Mouse (Mus musculus) retina, postnatal 1 day (tissue): ENCODE results near the gene Zpbp2.
A peak's percentile ranks its signal among the peaks of the same experiment; 100 is the strongest.
"Not testable (repeated sequence)": the region's sequence is repeated elsewhere in the genome, so short reads cannot be mapped to it uniquely, and the experiment has no call there.

Experiments
- DNase-seq: peaks from one replicate; pipeline ENCODE4 v3.0.0-alpha.2; 2012

The Zpbp2 gene

GRCm38 (mm10) chr11:98595021-98595420 is 44.1 kb downstream of the Zpbp2 start:
- no peak for DNase-seq

DNA sequence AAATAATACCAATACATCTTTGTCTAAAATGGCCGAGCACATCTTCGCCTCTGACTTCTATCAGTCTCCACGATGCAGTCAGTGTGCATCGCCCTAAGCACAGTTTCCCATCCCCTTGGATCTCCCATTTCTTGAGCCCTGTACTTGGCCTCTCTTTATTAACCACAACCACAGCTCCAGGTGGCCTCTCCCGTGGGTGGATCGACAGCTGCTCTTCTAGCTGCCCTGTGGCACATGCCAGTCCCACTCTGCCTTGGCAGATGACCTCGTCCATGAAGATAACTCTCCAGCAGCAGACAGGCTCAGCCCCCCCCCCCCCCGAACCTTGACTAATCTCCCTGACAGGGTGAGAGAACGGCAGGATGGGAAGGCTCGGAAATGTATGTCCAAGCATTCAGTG is 44.6 kb downstream of the Zpbp2 start:
- DNase-seq: peak; percentile 32

- DNase-seq: no peak
Measured at GRCm38 (mm10) chr11:98595955-98596354, 45.1 kb downstream of the Zpbp2 start.

- DNase-seq: peak; percentile 86
Measured at GRCm38 (mm10) chr11:98597363-98597762, 46.5 kb downstream of the Zpbp2 start.

DNA sequence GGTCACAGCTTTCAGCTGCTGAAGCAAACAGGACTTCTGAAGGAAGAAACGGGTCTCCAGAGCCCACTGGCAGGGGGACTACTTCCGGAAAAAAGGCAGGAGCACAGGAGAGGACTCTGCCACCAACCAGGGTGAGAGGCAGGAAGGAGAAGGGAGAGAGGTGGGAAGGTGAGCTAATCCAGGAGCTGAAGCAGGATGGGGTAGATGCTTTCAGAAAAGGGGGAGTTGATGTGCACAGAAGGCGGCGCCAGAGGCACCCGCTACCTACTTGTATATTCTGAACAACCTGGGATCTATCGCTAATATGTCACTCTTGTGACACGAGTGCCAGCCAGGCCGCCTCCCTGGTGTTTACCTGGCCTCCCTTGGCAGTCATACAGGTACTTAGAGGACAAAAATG is 47.1 kb downstream of the Zpbp2 start, which contains the start of gene Lrrc3c:
Gene Lrrc3c (plus strand): TSS at position 301 of the 400 bp plus-strand sequence.
- DNase-seq: no peak

- DNase-seq: no peak
Measured at GRCm38 (mm10) chr11:98598851-98599290, 48.0 kb downstream of the Zpbp2 start.

GRCm38 (mm10) chr11:98599291-98599690 is 48.4 kb downstream of the Zpbp2 start:
- DNase-seq: no peak

GRCm38 (mm10) chr11:98602090-98602690 is 51.3 kb downstream of the Zpbp2 start:
- peak; percentile 76 for DNase-seq

DNA sequence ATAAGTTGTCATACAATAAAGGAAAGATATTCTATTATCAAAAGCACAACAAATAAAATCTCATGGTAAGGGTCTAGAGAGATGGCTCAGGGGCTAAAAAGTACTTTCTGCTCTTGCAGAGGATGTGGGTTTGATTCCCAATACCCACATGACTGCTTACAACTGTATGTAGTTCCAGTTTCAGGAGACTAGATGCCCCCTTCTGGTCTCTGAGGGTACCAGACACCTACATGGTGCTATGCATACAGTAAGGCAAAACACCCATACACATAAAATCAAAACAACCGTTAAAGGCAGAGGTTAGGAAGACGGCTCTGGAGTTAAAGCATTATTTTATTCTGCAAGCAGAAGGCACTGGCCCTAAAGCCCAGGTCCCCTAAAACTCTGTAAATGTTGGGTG is 53.1 kb downstream of the Zpbp2 start:
- no peak for DNase-seq

- DNase-seq: not testable (repeated sequence)
Measured at GRCm38 (mm10) chr11:98604911-98605310, 54.0 kb downstream of the Zpbp2 start.

- peak; percentile 80 for DNase-seq
Measured at GRCm38 (mm10) chr11:98606763-98607162, 55.9 kb downstream of the Zpbp2 start.
